Mouse (Mus musculus) hindbrain, embryonic 13.5 days (tissue): ENCODE measurements around the gene Ube2m. TPM values are rescaled to one million over a fixed set of nuclear protein-coding genes. Genes with fewer than 3 reads are reported as not detected.
A peak's percentile ranks its signal among the peaks of the same experiment; 100 is the strongest.

Experiments used
- ATAC-seq: fragments of 200-750 bp; cut with Nextera tagmentation; 2 replicates; pipeline ENCODE4 v1.8.0; 2017; ENCODE audit warnings: moderate TSS enrichment; ENCODE audit not compliant: low FRiP score
- H3K27ac ChIP-seq: fragments of 300-500 bp; sonication (generic); 2 replicates; pipeline ENCODE4 v1.5.1; 2015; ENCODE audit warnings: inconsistent platforms, mild to moderate bottlenecking, moderate library complexity
- H3K27me3 ChIP-seq: fragments of 300-500 bp; sonication (generic); 2 replicates; pipeline ENCODE4 v1.6.1; 2015; ENCODE audit warnings: mild to moderate bottlenecking, inconsistent platforms
- H3K36me3 ChIP-seq: fragments of 300-500 bp; sonication (generic); 2 replicates; pipeline ENCODE4 v1.6.1; 2015; ENCODE audit warnings: mild to moderate bottlenecking, inconsistent platforms
- H3K4me1 ChIP-seq: fragments of 300-500 bp; sonication (generic); replicated peaks from 2 replicates; pipeline ENCODE4 v1.6.1; 2015; ENCODE audit warnings: inconsistent platforms
- H3K4me2 ChIP-seq: fragments of 300-500 bp; sonication (generic); 2 replicates; pipeline ENCODE4 v1.6.1; 2015; ENCODE audit warnings: inconsistent platforms, mild to moderate bottlenecking, moderate library complexity
- H3K4me3 ChIP-seq: fragments of 300-500 bp; sonication (generic); 2 replicates; pipeline ENCODE4 v1.5.1; 2015; ENCODE audit warnings: mild to moderate bottlenecking, inconsistent platforms
- H3K9ac ChIP-seq: fragments of 300-500 bp; sonication (generic); 2 replicates; pipeline ENCODE4 v1.6.1; 2015; ENCODE audit warnings: mild to moderate bottlenecking, inconsistent platforms
- H3K9me3 ChIP-seq: fragments of 300-500 bp; sonication (generic); 2 replicates; pipeline ENCODE4 v1.6.1; 2016; ENCODE audit warnings: inconsistent platforms
- WGBS: fragments of 180-500 bp; shearing (Covaris S2); methylation state at CpG from one replicate; pipeline ENCODE4 v1.1.7; 2015; 5-methylcytosine and 5-hydroxymethylcytosine counted together
- polyA plus RNA-seq: library from polyadenylated mRNA; unstranded; fragments of >200 nt; fragmentation: Nextera tagmentation; extraction: Ambion mirVana; gene quantifications from 2 replicates; pipeline ENCODE4 v1.2.1, GENCODE M21; 2015

The Ube2m gene
- polyA plus RNA-seq, 1 experiment from 2014 or later = 95.9 TPM

DNA sequence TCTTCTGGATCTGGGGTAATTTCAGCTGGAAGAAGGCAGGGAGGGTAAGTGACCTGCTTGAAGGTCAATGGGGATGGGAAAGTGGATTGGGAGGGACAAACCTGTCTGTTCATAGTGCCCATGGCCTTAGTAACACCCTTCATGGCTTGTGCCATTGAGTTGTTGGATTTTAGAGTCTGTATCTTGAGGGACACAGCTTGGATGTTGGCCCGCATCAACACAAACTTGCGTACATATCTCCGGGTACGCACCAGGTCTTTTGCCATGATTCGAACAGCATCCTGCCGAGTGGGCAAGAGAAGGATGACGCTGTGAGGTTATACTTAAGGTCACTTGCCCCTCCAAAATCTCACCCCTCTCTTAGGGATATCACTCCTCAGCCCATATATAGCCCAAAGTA is 5.5 kb downstream of the Ube2m start:
- peaks cover 70% of the 10 kb centered on the region for H3K36me3 ChIP-seq
- H3K9ac ChIP-seq = no peak overlapping the region
- WGBS = 92% methylated on average over 7 of the region's 7 CpGs
- peaks cover 42% of the 10 kb centered on the region for H3K4me1 ChIP-seq
- no peak for ATAC-seq
- H3K27me3 ChIP-seq = no peaks in the 10 kb centered on the region
- H3K4me2 ChIP-seq = no peak overlapping the region
- no peaks in the 10 kb centered on the region for H3K9me3 ChIP-seq
- H3K27ac ChIP-seq = 0 out of 2 replicates have a peak overlapping the region, but pooled peaks have one; percentile 8
- no peak overlapping the region for H3K4me3 ChIP-seq

DNA sequence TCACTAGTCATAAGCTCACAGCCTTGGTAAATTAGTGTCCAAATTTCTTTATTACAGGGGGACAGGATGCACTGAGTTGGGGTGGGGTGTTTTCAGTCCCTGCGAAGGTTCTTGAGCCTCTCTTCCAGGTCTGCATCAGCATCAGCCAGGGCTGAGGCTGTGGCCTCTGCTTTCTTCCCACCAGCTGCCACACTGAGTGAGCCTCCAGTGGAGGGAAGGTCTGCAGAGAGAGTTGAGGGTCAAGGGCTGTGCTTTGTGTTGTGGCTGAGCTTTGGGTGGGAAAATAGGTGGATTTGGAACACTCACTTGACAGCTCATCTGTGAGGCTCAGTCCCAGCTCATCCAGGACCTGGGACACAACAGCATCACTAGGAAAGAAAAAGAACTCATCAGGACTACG is 6.1 kb downstream of the Ube2m start:
- Histone ChIP-seq H3K9me3 (no peaks in the 10 kb centered on the region), H3K27ac (0 out of 2 replicates have a peak overlapping the region, but pooled peaks have one; percentile 8), H3K9ac (no peak overlapping the region)

DNA sequence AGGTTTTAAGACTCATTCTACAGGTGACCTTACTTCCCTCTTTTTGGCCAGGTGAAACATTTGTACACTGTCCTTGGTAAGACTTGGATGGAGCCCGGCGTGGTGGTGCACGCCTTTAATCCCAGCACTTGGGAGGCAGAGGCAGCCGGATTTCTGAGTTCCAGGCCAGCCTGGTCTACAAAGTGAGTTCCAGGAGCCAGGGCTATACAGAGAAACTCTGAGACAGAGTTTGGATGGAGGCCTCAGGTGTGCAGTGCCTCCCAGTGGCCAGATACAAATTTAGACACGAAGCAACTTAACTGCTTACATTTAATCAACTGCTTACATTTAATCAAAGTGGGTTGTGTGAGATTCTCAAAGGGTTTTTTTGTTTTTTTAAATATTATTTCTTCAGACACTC is 7.0 kb downstream of the Ube2m start:
- no peak overlapping the region for H3K4me2 ChIP-seq
- no peaks in the 10 kb centered on the region for H3K9me3 ChIP-seq
- no peak for ATAC-seq
- 76% methylated on average over 5 of the region's 5 CpGs for WGBS
- H3K27me3 ChIP-seq = no peaks in the 10 kb centered on the region
- H3K27ac ChIP-seq = no peak overlapping the region
- H3K4me3 ChIP-seq = no peak overlapping the region
- peaks cover 82% of the 10 kb centered on the region for H3K36me3 ChIP-seq
- no peak overlapping the region for H3K9ac ChIP-seq
- peaks cover 45% of the 10 kb centered on the region for H3K4me1 ChIP-seq

More for the DNA sequence above, 6.1 kb downstream of the Ube2m start:
- 88% methylated on average over 2 of the region's 2 CpGs for WGBS
- ATAC-seq = no peak
- Histone ChIP-seq H3K4me2 (no peak overlapping the region), H3K36me3 (peaks cover 76% of the 10 kb centered on the region), H3K4me3 (no peak overlapping the region), H3K27me3 (no peaks in the 10 kb centered on the region), H3K4me1 (peaks cover 45% of the 10 kb centered on the region)

DNA sequence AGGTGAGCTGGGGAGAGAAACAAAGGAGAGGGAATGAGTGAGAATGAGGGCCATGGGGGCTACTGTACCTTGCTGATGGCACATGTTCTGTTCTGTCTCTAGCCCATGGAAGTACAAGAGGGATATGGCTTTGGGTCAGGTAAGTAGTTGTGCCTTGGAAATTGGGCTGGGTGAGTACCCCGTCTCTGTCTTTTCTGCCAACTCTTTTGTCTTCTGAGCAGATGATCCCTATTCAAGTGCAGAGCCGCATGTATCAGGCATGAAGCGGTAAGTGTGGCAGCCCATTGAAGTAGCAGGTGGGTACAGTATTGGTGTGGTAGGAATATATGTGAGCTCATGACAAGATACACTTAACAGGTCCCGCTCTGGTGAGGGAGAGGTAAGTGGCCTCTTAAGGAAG is 9.1 kb downstream of the Ube2m start:
- no peak for ATAC-seq
- Histone ChIP-seq H3K4me1 (peaks cover 38% of the 10 kb centered on the region), H3K9me3 (no peaks in the 10 kb centered on the region), H3K27ac (no peak overlapping the region), H3K36me3 (peaks cover 73% of the 10 kb centered on the region), H3K9ac (peak overlapping the region; percentile 24; the same call in 1 of the 2 replicates), H3K4me3 (no peak overlapping the region), H3K4me2 (no peak overlapping the region), H3K27me3 (no peaks in the 10 kb centered on the region)
- WGBS = 90% methylated on average over 4 of the region's 4 CpGs

DNA sequence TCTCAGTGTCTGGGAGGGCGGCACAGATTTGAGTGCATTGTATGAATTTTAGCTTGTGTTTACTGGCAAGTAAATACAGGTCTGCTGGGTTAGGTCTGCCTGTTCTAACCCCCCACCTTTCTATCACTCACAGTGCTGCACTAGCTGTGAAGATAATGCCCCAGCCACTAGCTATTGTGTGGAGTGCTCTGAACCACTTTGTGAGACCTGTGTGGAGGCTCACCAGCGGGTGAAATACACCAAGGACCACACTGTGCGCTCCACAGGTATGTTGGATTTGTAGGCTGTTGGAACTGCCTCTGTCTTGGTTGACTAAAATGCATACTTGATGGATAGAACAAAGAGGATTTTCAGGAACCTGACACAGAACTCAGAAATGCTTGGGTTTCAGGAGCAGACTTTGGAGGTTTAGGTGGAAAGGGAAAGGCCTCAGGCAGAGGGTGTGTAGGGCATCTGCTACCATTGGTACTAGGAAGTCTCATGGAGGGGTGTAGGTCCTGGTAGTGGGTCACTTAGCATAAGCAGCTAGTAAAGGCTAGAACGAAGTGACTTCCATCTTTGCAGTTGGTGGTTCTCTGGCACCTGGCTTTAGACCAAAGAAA is 12.5 kb downstream of the Ube2m start:
- Histone ChIP-seq H3K4me3 (peak overlapping the region; percentile 87), H3K27ac (peak overlapping the region; percentile 100), H3K27me3 (no peaks in the 10 kb centered on the region), H3K36me3 (peaks cover 50% of the 10 kb centered on the region), H3K4me2 (peak overlapping the region; percentile 98), H3K9me3 (no peaks in the 10 kb centered on the region), H3K4me1 (peaks cover 37% of the 10 kb centered on the region), H3K9ac (peak overlapping the region; percentile 98)
- ATAC-seq = no peak
- WGBS = 31% methylated on average over 4 of the region's 4 CpGs

DNA sequence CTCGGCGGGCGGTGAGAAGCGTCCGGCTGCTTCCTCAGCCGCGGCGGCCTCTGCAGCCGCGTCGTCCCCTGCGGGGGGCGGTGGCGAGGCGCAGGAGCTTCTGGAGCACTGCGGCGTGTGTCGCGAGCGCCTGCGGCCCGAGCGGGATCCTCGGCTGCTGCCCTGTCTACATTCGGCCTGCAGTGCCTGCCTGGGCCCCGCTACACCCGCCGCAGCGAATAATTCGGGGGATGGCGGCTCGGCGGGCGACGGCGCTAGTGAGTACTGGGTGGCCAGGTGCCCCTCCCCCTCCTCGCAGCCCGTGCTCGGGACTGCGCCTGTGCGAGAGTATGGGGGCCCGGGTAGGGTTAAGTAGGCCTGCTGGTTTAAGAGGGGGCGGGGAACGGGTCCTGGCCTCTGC is 13.3 kb downstream of the Ube2m start:
- under 1% methylated on average over 29 of the region's 44 CpGs for WGBS
- peak; percentile 69 for ATAC-seq
- peak overlapping the region; percentile 100 for H3K27ac ChIP-seq

DNA sequence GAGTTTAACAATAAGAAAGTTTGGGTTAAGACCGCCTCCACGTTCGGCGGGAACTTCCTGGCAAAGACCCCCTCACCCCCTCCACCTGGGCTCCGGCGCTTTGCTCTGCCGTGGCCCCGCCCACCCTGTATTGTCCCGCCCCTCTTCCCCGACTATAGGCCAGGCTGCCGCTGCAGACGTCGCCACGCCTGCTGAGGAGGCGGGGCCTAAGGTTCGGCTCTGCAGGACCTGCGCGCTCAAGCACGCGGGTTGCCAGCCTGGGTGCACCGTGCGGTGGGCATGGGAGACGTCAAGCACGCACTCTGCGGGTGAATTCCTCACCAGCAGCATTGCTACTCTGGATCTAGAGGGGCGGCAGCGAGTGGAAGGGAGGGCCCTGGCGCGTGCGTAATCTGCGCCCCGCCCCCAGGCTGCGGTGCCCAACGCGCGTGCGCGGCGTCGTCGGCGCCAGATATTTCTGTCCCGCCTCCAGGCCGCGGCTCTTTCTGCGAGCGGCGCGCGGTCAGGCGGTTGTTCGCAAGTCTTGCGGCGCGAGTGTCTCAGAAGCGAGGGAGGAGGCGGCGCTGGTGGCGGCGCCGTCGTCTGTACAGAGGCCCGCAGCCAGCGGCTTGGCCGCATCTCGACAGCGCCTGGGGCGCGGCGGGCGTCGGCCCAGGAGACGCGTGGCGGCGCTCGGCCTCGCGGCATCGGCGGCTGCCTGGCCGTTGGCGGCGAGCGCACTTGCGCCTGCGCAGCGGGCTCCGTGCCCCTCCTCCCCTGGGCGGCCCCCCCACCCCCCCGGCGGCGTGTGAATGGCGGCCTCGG is 13.9 kb downstream of the Ube2m start:
- Histone ChIP-seq H3K9ac (peak overlapping the region; percentile 98), H3K4me1 (peaks cover 37% of the 10 kb centered on the region), H3K4me3 (peak overlapping the region; percentile 87), H3K27me3 (no peaks in the 10 kb centered on the region), H3K27ac (peak overlapping the region; percentile 100), H3K4me2 (peak overlapping the region; percentile 98), H3K36me3 (peaks cover 35% of the 10 kb centered on the region), H3K9me3 (no peaks in the 10 kb centered on the region)
- ATAC-seq = peak; percentile 87
- WGBS = 0% methylated on average over 62 of the region's 95 CpGs

More for the DNA sequence above, 13.3 kb downstream of the Ube2m start:
- H3K36me3 ChIP-seq = peaks cover 42% of the 10 kb centered on the region
- H3K4me1 ChIP-seq = peaks cover 37% of the 10 kb centered on the region
- H3K9me3 ChIP-seq = no peaks in the 10 kb centered on the region
- H3K4me2 ChIP-seq = peak overlapping the region; percentile 98
- H3K27me3 ChIP-seq = no peaks in the 10 kb centered on the region
- peak overlapping the region; percentile 98 for H3K9ac ChIP-seq
- H3K4me3 ChIP-seq = peak overlapping the region; percentile 87

DNA sequence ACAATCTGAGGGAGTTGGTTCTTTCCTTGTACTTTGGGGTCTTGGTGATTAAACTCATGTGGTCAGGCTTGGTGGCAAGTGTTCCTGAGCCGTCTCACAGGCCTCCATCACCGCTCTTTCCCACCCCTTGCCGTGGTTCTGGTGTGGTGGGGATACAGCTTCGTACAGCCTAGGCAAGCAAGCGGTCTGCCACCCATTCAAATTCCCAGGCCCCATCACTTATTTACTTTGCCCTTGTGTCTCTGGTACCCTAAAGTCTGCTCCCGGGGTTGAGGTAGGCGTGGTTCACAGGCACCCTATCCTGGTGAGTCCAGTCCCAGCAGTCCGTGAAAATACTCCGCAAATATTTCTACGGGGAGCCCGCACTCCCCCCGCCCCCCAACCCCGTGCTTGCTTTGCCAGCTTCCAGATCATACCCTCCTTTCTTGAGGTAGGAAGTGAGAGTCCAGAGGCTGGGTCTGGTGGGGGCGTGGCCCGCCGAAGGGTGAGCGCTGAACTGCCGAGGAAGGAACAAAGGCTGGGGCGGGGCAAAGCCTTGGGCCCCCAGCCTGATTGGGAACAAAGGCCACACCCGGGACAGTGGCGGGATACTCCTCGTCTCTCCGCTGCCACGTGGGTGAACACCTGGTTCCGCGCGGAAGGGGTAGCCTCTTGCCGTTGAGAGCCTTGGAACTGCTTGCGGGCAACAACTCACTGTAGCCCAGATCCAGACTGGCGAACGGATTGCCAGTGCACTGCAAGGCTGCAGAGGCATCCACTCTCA is 15.1 kb downstream of the Ube2m start:
- Histone ChIP-seq H3K9me3 (no peaks in the 10 kb centered on the region), H3K4me3 (peak overlapping the region; percentile 87), H3K27ac (peak overlapping the region; percentile 100), H3K4me2 (peak overlapping the region; percentile 98), H3K27me3 (no peaks in the 10 kb centered on the region), H3K4me1 (peaks cover 37% of the 10 kb centered on the region), H3K9ac (peak overlapping the region; percentile 98), H3K36me3 (peaks cover 23% of the 10 kb centered on the region)
- peak; percentile 52 for ATAC-seq
- WGBS = 2% methylated on average over 31 of the region's 31 CpGs

DNA sequence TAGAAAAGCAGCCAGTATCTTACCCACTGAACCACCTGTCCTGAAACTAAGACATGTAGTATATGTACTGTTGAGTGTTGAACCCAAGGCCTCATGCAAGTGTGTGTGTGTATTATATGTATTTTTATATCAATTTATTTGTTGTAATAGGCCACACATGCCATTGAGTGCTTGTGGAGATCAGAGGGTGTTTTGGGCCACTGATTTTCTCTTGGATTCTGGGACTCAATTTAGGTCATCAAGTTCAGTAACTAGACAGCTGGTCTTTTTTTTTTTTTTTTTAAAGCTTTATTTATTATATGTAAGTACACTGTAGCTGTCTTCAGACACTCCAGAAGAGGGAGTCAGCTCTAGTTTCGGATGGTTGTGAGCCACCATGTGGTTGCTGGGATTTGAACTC is 22.9 kb downstream of the Ube2m start:
- Histone ChIP-seq H3K4me2 (no peak overlapping the region), H3K4me1 (peaks cover 6% of the 10 kb centered on the region), H3K36me3 (no peaks in the 10 kb centered on the region), H3K27ac (no peak overlapping the region), H3K4me3 (no peak overlapping the region), H3K9ac (no peak overlapping the region), H3K27me3 (0 out of 2 replicates have a peak, but pooled peaks cover 4% of the 10 kb centered on the region), H3K9me3 (no peaks in the 10 kb centered on the region)
- ATAC-seq = no peak
- 84% methylated on average over 1 of the region's 1 CpGs for WGBS

DNA sequence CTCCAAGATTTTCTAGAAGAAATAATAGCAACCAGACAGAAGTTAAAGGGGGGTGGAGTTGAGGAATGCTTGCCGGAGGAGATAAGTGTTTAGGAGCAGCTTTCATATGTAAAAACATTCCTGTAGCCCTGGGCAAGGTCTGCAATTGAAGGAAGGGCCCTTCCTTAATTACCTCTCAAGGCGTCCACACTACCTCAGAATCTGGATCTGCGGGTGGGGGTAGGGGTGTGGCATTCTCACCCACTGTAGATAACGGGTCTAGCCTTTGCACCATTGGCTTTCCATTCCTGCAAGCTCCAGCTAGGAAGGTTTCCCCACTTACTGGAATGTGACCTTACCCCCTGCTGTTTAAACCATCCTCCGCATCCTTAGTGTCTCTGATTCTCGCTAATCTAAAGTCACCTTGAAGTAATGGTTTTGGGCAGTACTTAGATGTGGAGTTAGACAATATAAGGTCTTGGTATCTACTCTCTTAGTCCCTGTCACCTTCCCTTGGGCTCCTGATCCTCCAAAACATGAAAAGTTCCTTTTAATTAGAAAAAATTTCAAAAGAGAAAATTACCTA is 23.7 kb downstream of the Ube2m start:
- H3K4me1 ChIP-seq = peaks cover 7% of the 10 kb centered on the region
- 0 out of 2 replicates have a peak, but pooled peaks cover 4% of the 10 kb centered on the region for H3K27me3 ChIP-seq
- H3K4me2 ChIP-seq = no peak overlapping the region
- 36% methylated on average over 6 of the region's 6 CpGs for WGBS
- ATAC-seq = no peak
- no peaks in the 10 kb centered on the region for H3K36me3 ChIP-seq
- H3K9ac ChIP-seq = no peak overlapping the region
- no peak overlapping the region for H3K4me3 ChIP-seq
- no peak overlapping the region for H3K27ac ChIP-seq
- no peaks in the 10 kb centered on the region for H3K9me3 ChIP-seq

DNA sequence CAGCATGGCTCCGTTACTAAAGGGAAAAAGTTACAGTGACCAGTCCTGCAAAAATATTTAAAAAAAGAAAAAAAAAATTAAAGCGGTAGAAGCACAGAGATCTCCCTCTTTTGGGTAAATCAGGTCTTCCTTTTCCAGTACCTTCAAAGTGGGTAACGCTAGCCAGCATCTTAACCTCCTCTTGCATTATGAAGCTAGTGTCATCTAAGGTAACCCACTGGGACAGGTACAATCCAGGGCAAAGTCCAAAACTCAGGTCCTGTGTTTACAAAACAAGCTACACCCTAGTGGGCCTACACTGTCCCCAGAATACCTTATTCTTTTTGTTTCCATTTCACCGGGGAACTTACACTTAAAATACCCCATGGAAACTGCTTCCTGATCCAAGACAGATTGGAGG is 24.4 kb downstream of the Ube2m start:
- ATAC-seq = no peak
- WGBS = 65% methylated on average over 4 of the region's 4 CpGs
- H3K27ac ChIP-seq = no peak overlapping the region
- no peak overlapping the region for H3K9ac ChIP-seq
- no peaks in the 10 kb centered on the region for H3K9me3 ChIP-seq
- H3K36me3 ChIP-seq = no peaks in the 10 kb centered on the region
- H3K4me1 ChIP-seq = peaks cover 11% of the 10 kb centered on the region
- no peak overlapping the region for H3K4me2 ChIP-seq
- no peak overlapping the region for H3K4me3 ChIP-seq
- 0 out of 2 replicates have a peak, but pooled peaks cover 4% of the 10 kb centered on the region for H3K27me3 ChIP-seq
